Comparison of ENCODE assay signal across 9 mouse cellular contexts in the genomic region with DNA sequence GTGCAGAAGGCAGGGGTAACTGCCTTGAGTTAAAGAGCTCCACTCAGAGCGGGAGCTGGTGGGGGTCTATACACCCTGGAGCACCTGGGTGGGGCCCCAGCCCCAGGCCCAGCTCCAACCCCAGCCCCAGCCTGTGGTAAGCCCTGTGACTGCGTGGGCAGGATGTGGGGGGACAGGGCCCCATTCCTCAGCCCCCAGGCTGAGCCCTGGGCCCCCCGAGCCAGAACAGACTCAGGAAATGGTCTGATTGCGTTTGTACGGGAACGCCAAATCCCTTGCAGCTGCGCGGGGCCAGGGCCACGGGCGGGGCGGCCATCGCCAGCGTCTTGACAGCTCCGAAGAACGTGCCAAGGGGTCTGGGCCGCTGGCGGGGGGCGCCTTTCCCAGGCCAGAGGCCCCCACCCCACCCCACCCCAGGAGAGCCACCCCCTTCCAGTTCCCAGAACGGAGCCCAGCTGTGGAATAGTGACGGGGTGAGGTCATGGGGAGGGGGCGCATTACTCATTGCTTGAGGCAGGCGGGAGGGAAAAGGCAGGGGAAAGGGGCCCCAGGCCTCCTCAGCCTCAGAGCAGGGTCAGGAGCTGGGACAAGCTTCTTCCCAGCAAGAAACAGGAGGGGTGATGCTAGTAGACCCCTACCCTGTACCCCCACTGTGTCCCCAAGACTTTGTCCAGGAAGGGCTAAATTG. TPM values are rescaled to one million over a fixed set of nuclear protein-coding genes. Genes with fewer than 3 reads are reported as not detected.
A peak's percentile ranks its signal among the peaks of the same experiment; 100 is the strongest.
DNase-seq lines count a peak whose midpoint lies in the region; ATAC-seq and TF ChIP-seq lines count a peak whose summit lies in the region.
"Had no signal": no experiment of that assay in that cellular context is flagged by ENCODE, and none has a peak within 500 bp of the region (broad histone marks: within the 10 kb centered on the region; RNA-seq: fewer than 3 reads in every experiment).

No protein-coding gene starts in this region.

- 0 out of 2 replicates have a peak, but pooled peaks have one; percentile 32 for TF ChIP-seq POLR2A in limb, embryonic 14.5 days (IDR thresholded peaks at IDR 0.05; ENCODE audit: borderline replicate concordance, extremely low read depth, insufficient read depth, insufficient read length)

- H3K9me3 ChIP-seq in embryonic facial prominence, embryonic 12.5 days: no peaks in the 10 kb centered on the region
- no peaks in the 10 kb centered on the region for H3K9me3 ChIP-seq in heart, embryonic 11.5 days (replicated peaks; ENCODE audit: control insufficient read depth, low read length)
- H3K9me3 ChIP-seq in limb, embryonic 14.5 days (ENCODE audit: control insufficient read depth, low read length): no peaks in the 10 kb centered on the region
- H3K9me3 ChIP-seq in neural tube, embryonic 14.5 days (ENCODE audit: control insufficient read depth, low read length): no peaks in the 10 kb centered on the region

- H3K36me3 ChIP-seq in embryonic facial prominence, embryonic 12.5 days: peaks cover 9% of the 10 kb centered on the region; the same call in 1 of the 2 replicates
- 0 out of 2 replicates have a peak, but pooled peaks cover 3% of the 10 kb centered on the region for H3K36me3 ChIP-seq in heart, embryonic 11.5 days (ENCODE audit: control insufficient read depth, insufficient read depth, low read length)
- H3K36me3 ChIP-seq in limb, embryonic 14.5 days (ENCODE audit: control insufficient read depth, insufficient read depth, low read length): 0 out of 2 replicates have a peak, but pooled peaks cover 5% of the 10 kb centered on the region
- no peaks in the 10 kb centered on the region for H3K36me3 ChIP-seq in neural tube, embryonic 14.5 days (ENCODE audit: control insufficient read depth, insufficient read depth, low read length)

- H3K4me3 ChIP-seq in embryonic facial prominence, embryonic 12.5 days: peak overlapping the region; percentile 9
- H3K4me3 ChIP-seq in heart, embryonic 11.5 days (ENCODE audit: low read depth, low read length): peak overlapping the region; percentile 8; the same call in 1 of the 2 replicates
- H3K4me3 ChIP-seq in limb, embryonic 14.5 days (replicated peaks; ENCODE audit: low read length): peak overlapping the region; percentile 13; the same call in 1 of the 2 replicates
- H3K4me3 ChIP-seq in neural tube, embryonic 14.5 days (ENCODE audit: low read depth, low read length): peak overlapping the region; percentile 15; the same call in 1 of the 2 replicates

- H3K4me2 ChIP-seq in embryonic facial prominence, embryonic 12.5 days (replicated peaks): peak overlapping the region; percentile 40
- H3K4me2 ChIP-seq in heart, embryonic 11.5 days: peak overlapping the region; percentile 55
- peak overlapping the region; percentile 44 for H3K4me2 ChIP-seq in limb, embryonic 14.5 days (replicated peaks; ENCODE audit: low read depth, low read length, severe bottlenecking)
- peak overlapping the region; percentile 46 for H3K4me2 ChIP-seq in neural tube, embryonic 14.5 days (ENCODE audit: low read depth, low read length)

- H3K27ac ChIP-seq in embryonic facial prominence, embryonic 12.5 days: peak overlapping the region; percentile 96
- H3K27ac ChIP-seq in heart, embryonic 11.5 days (ENCODE audit: low read depth, low read length): peak overlapping the region; percentile 98
- peak overlapping the region; percentile 98 for H3K27ac ChIP-seq in limb, embryonic 14.5 days (replicated peaks; ENCODE audit: low read depth, low read length)
- peak overlapping the region; percentile 69 for H3K27ac ChIP-seq in neural tube, embryonic 14.5 days (ENCODE audit: low read depth, low read length)

- 1% methylated on average over 21 of the region's 22 CpGs for WGBS in embryonic facial prominence, embryonic 12.5 days
- WGBS in heart, embryonic 11.5 days (ENCODE audit: insufficient replicate concordance): 2% methylated on average over 22 of the region's 22 CpGs
- WGBS in limb, embryonic 14.5 days: 3% methylated on average over 18 of the region's 22 CpGs
- under 1% methylated on average over 22 of the region's 22 CpGs for WGBS in neural tube, embryonic 14.5 days

- DNase-seq in kidney, postnatal 4 days: peak; percentile 75 to 86
- DNase-seq in kidney, adult 9 months: no peak
- peak; percentile 91 for DNase-seq in limb, embryonic 14.5 days (ENCODE audit: low spot score)
- DNase-seq in natural killer cell, adult 2 months (ENCODE audit: low spot score in 2 of 2): no peak
- DNase-seq in left cerebral cortex, adult 18-20 months (ENCODE audit: low spot score in 2 of 2): no peak

- ATAC-seq in embryonic facial prominence, embryonic 12.5 days (ENCODE audit: insufficient number of reproducible peaks, insufficient read depth, low FRiP score, low TSS enrichment): peak; percentile 83
- peak; percentile 66 for ATAC-seq in heart, embryonic 11.5 days (replicated peaks; ENCODE audit: insufficient number of reproducible peaks, low FRiP score, low TSS enrichment)
- ATAC-seq in limb, embryonic 14.5 days (ENCODE audit: low FRiP score, low read depth): peak; percentile 80
- ATAC-seq in neural tube, embryonic 14.5 days (ENCODE audit: low read depth): peak; percentile 47; the same call in 1 of the 2 replicates

- H3K9ac ChIP-seq in embryonic facial prominence, embryonic 12.5 days: peak overlapping the region; percentile 22
- peak overlapping the region; percentile 83 for H3K9ac ChIP-seq in heart, embryonic 11.5 days (ENCODE audit: low read depth, low read length)
- H3K9ac ChIP-seq in limb, embryonic 14.5 days (ENCODE audit: low read depth, low read length, severe bottlenecking): peak overlapping the region; percentile 40
- H3K9ac ChIP-seq in neural tube, embryonic 14.5 days (replicated peaks; ENCODE audit: low read depth, low read length): peak overlapping the region; percentile 52

- no peaks in the 10 kb centered on the region for H3K27me3 ChIP-seq in embryonic facial prominence, embryonic 12.5 days
- no peaks in the 10 kb centered on the region for H3K27me3 ChIP-seq in heart, embryonic 11.5 days (ENCODE audit: control insufficient read depth, insufficient read depth, low read length)
- no peaks in the 10 kb centered on the region for H3K27me3 ChIP-seq in limb, embryonic 14.5 days (ENCODE audit: control insufficient read depth, insufficient read depth, low read length)
- no peaks in the 10 kb centered on the region for H3K27me3 ChIP-seq in neural tube, embryonic 14.5 days (ENCODE audit: control insufficient read depth, insufficient read depth, low read length)

- H3K4me1 ChIP-seq in embryonic facial prominence, embryonic 12.5 days: peaks cover 61% of the 10 kb centered on the region
- peaks cover 55% of the 10 kb centered on the region for H3K4me1 ChIP-seq in heart, embryonic 11.5 days (ENCODE audit: control insufficient read depth, insufficient read depth, low read length)
- H3K4me1 ChIP-seq in limb, embryonic 14.5 days (ENCODE audit: control insufficient read depth, insufficient read depth, low read length): peaks cover 65% of the 10 kb centered on the region
- H3K4me1 ChIP-seq in neural tube, embryonic 14.5 days (ENCODE audit: control insufficient read depth, insufficient read depth, low read length): peaks cover 15% of the 10 kb centered on the region

RNA-seq across cellular contexts. Expression of a gene that starts 16.9 kb away (rescaled TPM):
- 4.6 and 6.9 TPM in 2 replicates for polyA plus RNA-seq in embryonic facial prominence, embryonic 12.5 days (2016; fragmentation: Nextera tagmentation; extraction: Ambion mirVana)
- polyA plus RNA-seq in heart, embryonic 11.5 days (2014; fragmentation: Nextera tagmentation; extraction: Ambion mirVana): 16.0 and 16.3 TPM in 2 replicates
- polyA plus RNA-seq in limb, embryonic 14.5 days (2012; rRNA removed): 42.5 and 114 TPM in 2 replicates
- 101 and 183 TPM in 2 replicates for polyA plus RNA-seq in limb, embryonic 14.5 days (2014; fragmentation: Nextera tagmentation; extraction: Ambion mirVana)
- polyA plus RNA-seq in neural tube, embryonic 14.5 days (2014; fragmentation: Nextera tagmentation; extraction: Ambion mirVana): 2.3 and 4.8 TPM in 2 replicates
- total RNA-seq in left cerebral cortex, adult 18-20 months (2021): not detected
- total RNA-seq: MEL had no signal

RNA-seq across cellular contexts. Expression of a gene that starts 21.1 kb away (rescaled TPM):
- polyA plus RNA-seq in embryonic facial prominence, embryonic 12.5 days (2016; fragmentation: Nextera tagmentation; extraction: Ambion mirVana): 24.5 and 24.7 TPM in 2 replicates
- polyA plus RNA-seq in heart, embryonic 11.5 days (2014; fragmentation: Nextera tagmentation; extraction: Ambion mirVana): 31.4 and 32.1 TPM in 2 replicates
- polyA plus RNA-seq in limb, embryonic 14.5 days (2012; rRNA removed): 102 TPM in 2 replicates
- 45.8 and 48.0 TPM in 2 replicates for polyA plus RNA-seq in limb, embryonic 14.5 days (2014; fragmentation: Nextera tagmentation; extraction: Ambion mirVana)
- polyA plus RNA-seq in neural tube, embryonic 14.5 days (2014; fragmentation: Nextera tagmentation; extraction: Ambion mirVana): 3.9 and 5.6 TPM in 2 replicates
- 1 to 10 TPM; 4.2 to 5.7 TPM for total RNA-seq in left cerebral cortex, adult 18-20 months (2021)
- total RNA-seq: MEL had no signal

RNA-seq across cellular contexts. Expression of a gene that starts 40.1 kb away (rescaled TPM):
- polyA plus RNA-seq in embryonic facial prominence, embryonic 12.5 days (2016; fragmentation: Nextera tagmentation; extraction: Ambion mirVana): 7.1 and 9.6 TPM in 2 replicates
- polyA plus RNA-seq in heart, embryonic 11.5 days (2014; fragmentation: Nextera tagmentation; extraction: Ambion mirVana): 46.1 and 51.6 TPM in 2 replicates
- 60.8 and 156 TPM in 2 replicates for polyA plus RNA-seq in limb, embryonic 14.5 days (2012; rRNA removed)
- polyA plus RNA-seq in limb, embryonic 14.5 days (2014; fragmentation: Nextera tagmentation; extraction: Ambion mirVana): 76.8 and 134 TPM in 2 replicates
- 1.4 and 4.3 TPM in 2 replicates for polyA plus RNA-seq in neural tube, embryonic 14.5 days (2014; fragmentation: Nextera tagmentation; extraction: Ambion mirVana)
- total RNA-seq in left cerebral cortex, adult 18-20 months (2021): under 1 TPM in 1 of 2 experiments, not detected in 1; 0.44 TPM
- total RNA-seq: MEL had no signal

RNA-seq across cellular contexts. Expression of a gene that starts 47.1 kb away (rescaled TPM):
- polyA plus RNA-seq in embryonic facial prominence, embryonic 12.5 days (2016; fragmentation: Nextera tagmentation; extraction: Ambion mirVana): 0.35 TPM in 1 of 2 replicates, not detected in the other
- 0.26 and 0.31 TPM in 2 replicates for polyA plus RNA-seq in heart, embryonic 11.5 days (2014; fragmentation: Nextera tagmentation; extraction: Ambion mirVana)
- 4.9 and 7.3 TPM in 2 replicates for polyA plus RNA-seq in limb, embryonic 14.5 days (2012; rRNA removed)
- polyA plus RNA-seq in limb, embryonic 14.5 days (2014; fragmentation: Nextera tagmentation; extraction: Ambion mirVana): 1.5 and 2.0 TPM in 2 replicates
- not detected in 2 replicates for polyA plus RNA-seq in neural tube, embryonic 14.5 days (2014; fragmentation: Nextera tagmentation; extraction: Ambion mirVana)
- total RNA-seq in left cerebral cortex, adult 18-20 months (2021): not detected
- total RNA-seq: MEL had no signal

RNA-seq across cellular contexts. Expression of a gene that starts 50.8 kb away (rescaled TPM):
- polyA plus RNA-seq in embryonic facial prominence, embryonic 12.5 days (2016; fragmentation: Nextera tagmentation; extraction: Ambion mirVana): 19.8 and 32.6 TPM in 2 replicates
- polyA plus RNA-seq in heart, embryonic 11.5 days (2014; fragmentation: Nextera tagmentation; extraction: Ambion mirVana): 15.4 and 19.3 TPM in 2 replicates
- 94.6 and 97.2 TPM in 2 replicates for polyA plus RNA-seq in limb, embryonic 14.5 days (2012; rRNA removed)
- polyA plus RNA-seq in limb, embryonic 14.5 days (2014; fragmentation: Nextera tagmentation; extraction: Ambion mirVana): 30.0 and 40.8 TPM in 2 replicates
- 16.0 and 21.4 TPM in 2 replicates for polyA plus RNA-seq in neural tube, embryonic 14.5 days (2014; fragmentation: Nextera tagmentation; extraction: Ambion mirVana)
- 1 to 10 TPM; 3.1 to 5.9 TPM for total RNA-seq in left cerebral cortex, adult 18-20 months (2021)

Comparison
In these comparisons a context has a peak if more than half of its experiments do, and no peak if none do; other contexts are left out.
1. DNase-seq: peak in kidney, postnatal 4 days (2 of 2) and limb, embryonic 14.5 days (single experiment); none in kidney, adult 9 months (single experiment), natural killer cell, adult 2 months (0 of 2) and left cerebral cortex, adult 18-20 months (0 of 2).
2. H3K9ac ChIP-seq: peak in every context shown above with its lines; median percentile 83 in heart, embryonic 11.5 days; 52 in neural tube, embryonic 14.5 days; 40 in limb, embryonic 14.5 days; 22 in embryonic facial prominence, embryonic 12.5 days.
3. Peak in every context shown above with its lines, with median percentiles within 50 percentile points of each other: ATAC-seq, H3K27ac ChIP-seq, H3K4me2 ChIP-seq and H3K4me3 ChIP-seq.